Mouse (Mus musculus): ENCODE data around the gene Upk1a. TPM values are rescaled to one million over a fixed set of nuclear protein-coding genes. Genes with fewer than 3 reads are reported as not detected.
A peak's percentile ranks its signal among the peaks of the same experiment; 100 is the strongest.

Gene Upk1a
- total and polyA plus RNA-seq, 3 experiments = 0.54 to 1.6 TPM; not detected in 1

- peak overlapping the region; percentile 49 for H3K9ac ChIP-seq (ENCODE audit: control insufficient read depth, low read depth, low read length, poor library complexity, severe bottlenecking)
- DNase-seq (ENCODE audit: low read depth, low spot score) = no peak
- no peak for TF ChIP-seq SIN3A (IDR thresholded peaks at IDR 0.05; ENCODE audit: low read length)
- no peak for TF ChIP-seq UBTF (IDR thresholded peaks at IDR 0.05; ENCODE audit: borderline replicate concordance, insufficient read depth, low read depth, low read length)
- TF ChIP-seq NELFE (IDR thresholded peaks at IDR 0.05; ENCODE audit: low read depth, low read length) = no peak
- no peak for TF ChIP-seq MAFK (IDR thresholded peaks at IDR 0.05; ENCODE audit: borderline replicate concordance, low read depth, low read length)
- TF ChIP-seq NRF1 (IDR thresholded peaks at IDR 0.05; ENCODE audit: insufficient read depth, low read depth, low read length, poor library complexity, severe bottlenecking) = no peak
- no peak for TF ChIP-seq POLR2AphosphoS5 (IDR thresholded peaks at IDR 0.05; ENCODE audit: borderline replicate concordance, low read depth, low read length)
- TF ChIP-seq HCFC1 (IDR thresholded peaks at IDR 0.05; ENCODE audit: low read depth, low read length) = no peak
- no peak for TF ChIP-seq MYC (IDR thresholded peaks at IDR 0.05; ENCODE audit: low read depth, low read length)
- no peak for TF ChIP-seq GATA1 (IDR thresholded peaks at IDR 0.05; ENCODE audit: low read depth, low read length)
- TF ChIP-seq TCF12 (IDR thresholded peaks at IDR 0.05; ENCODE audit: low read depth, low read length) = no peak
- TF ChIP-seq USF1 (IDR thresholded peaks at IDR 0.05; ENCODE audit: low read depth, low read length) = no peak
- H3K27me3 ChIP-seq (ENCODE audit: control insufficient read depth in 1 of 2, insufficient read depth in 2 of 2, low read length in 2 of 2) = no peaks in the 10 kb centered on the region
- no peak overlapping the region; a peak in 1 of 4 replicates for H3K4me3 ChIP-seq (ENCODE audit: control insufficient read depth in 1 of 2, insufficient read depth in 1 of 2, low read depth in 2 of 2, low read length in 2 of 2)
- H3K4me1 ChIP-seq (ENCODE audit: control insufficient read depth in 1 of 2, insufficient read depth in 2 of 2, low read length in 2 of 2) = peaks cover 10 to 38% of the 10 kb centered on the region in 2 experiments; a peak in 3 of 4 replicates
- H3K9me3 ChIP-seq (replicated peaks; ENCODE audit: insufficient read depth, low read length) = no peaks in the 10 kb centered on the region
- no peak overlapping the region for H3K27ac ChIP-seq (ENCODE audit: control insufficient read depth, low read depth, low read length)
- H3K79me2 ChIP-seq (ENCODE audit: control insufficient read depth, insufficient read depth, low read length, poor library complexity) = peaks cover 33% of the 10 kb centered on the region
- H3K36me3 ChIP-seq (ENCODE audit: control insufficient read depth in 1 of 2, insufficient read depth in 2 of 2, low read length in 2 of 2) = peaks cover 0 to 16% of the 10 kb centered on the region in 2 experiments; a peak in 2 of 4 replicates
Observed at GRCm38 (mm10) chr7:30590927-30591604, 21.6 kb downstream of the Upk1a start.

GRCm38 (mm10) chr7:30589435-30590301 is 23.0 kb downstream of the Upk1a start:
- no peak for TF ChIP-seq ZKSCAN1 (IDR thresholded peaks at IDR 0.05; ENCODE audit: low read depth, low read length)
- TF ChIP-seq GABPA (IDR thresholded peaks at IDR 0.05; ENCODE audit: low read depth, low read length) = no peak
- TF ChIP-seq TAL1 (IDR thresholded peaks at IDR 0.05; ENCODE audit: low read length) = no peak
- TF ChIP-seq SMC3 (IDR thresholded peaks at IDR 0.05; ENCODE audit: low read depth, low read length) = peak; percentile 62
- TF ChIP-seq GATA1 (IDR thresholded peaks at IDR 0.05; ENCODE audit: low read depth, low read length) = no peak
- peak; percentile 63; the same call in 1 of the 2 replicates for TF ChIP-seq SIN3A (IDR thresholded peaks at IDR 0.05; ENCODE audit: low read length)
- TF ChIP-seq TBP (IDR thresholded peaks at IDR 0.05; ENCODE audit: low read depth, low read length) = 0 out of 2 replicates have a peak, but pooled peaks have one; percentile 37
- peak; percentile 77 for TF ChIP-seq MXI1 (IDR thresholded peaks at IDR 0.05; ENCODE audit: low read depth, low read length)
- peak; percentile 75 to 91 (median 86) for TF ChIP-seq CTCF (IDR thresholded peaks at IDR 0.05 in 2 of 3, conservative IDR thresholded peaks at IDR 0.05 in 1 of 3; ENCODE audit: control insufficient read depth in 1 of 3, insufficient read depth in 1 of 3, low read depth in 2 of 3, low read length in 3 of 3, poor library complexity in 1 of 3, severe bottlenecking in 1 of 3)
- TF ChIP-seq ZMIZ1 (IDR thresholded peaks at IDR 0.05; ENCODE audit: low read depth, low read length) = peak; percentile 56; the same call in 1 of the 2 replicates
- TF ChIP-seq ZC3H11A (IDR thresholded peaks at IDR 0.05; ENCODE audit: low read depth, low read length) = peak; percentile 58
- 0 out of 2 replicates have a peak, but pooled peaks have one; percentile 13 for TF ChIP-seq NRF1 (IDR thresholded peaks at IDR 0.05; ENCODE audit: insufficient read depth, low read depth, low read length, poor library complexity, severe bottlenecking)
- TF ChIP-seq JUND (IDR thresholded peaks at IDR 0.05; ENCODE audit: low read depth, low read length) = no peak
- peak; percentile 60; the same call in 1 of the 2 replicates for TF ChIP-seq MYC (IDR thresholded peaks at IDR 0.05; ENCODE audit: low read depth, low read length)
- peak; percentile 48; the same call in 1 of the 2 replicates for TF ChIP-seq ELF1 (IDR thresholded peaks at IDR 0.05; ENCODE audit: low read depth, low read length)
- TF ChIP-seq MAZ (IDR thresholded peaks at IDR 0.05; ENCODE audit: low read depth, low read length) = 0 out of 2 replicates have a peak, but pooled peaks have one; percentile 53
- TF ChIP-seq RAD21 (IDR thresholded peaks at IDR 0.05; ENCODE audit: low read depth, low read length) = peak; percentile 78
- no peak for TF ChIP-seq ETS1 (IDR thresholded peaks at IDR 0.05; ENCODE audit: low read depth, low read length)
- Histone ChIP-seq H3K36me3 (ENCODE audit: control insufficient read depth in 1 of 2, insufficient read depth in 2 of 2, low read length in 2 of 2) (peaks cover 1 to 13% of the 10 kb centered on the region in 2 experiments; a peak in 3 of 4 replicates), H3K4me3 (ENCODE audit: control insufficient read depth in 1 of 2, insufficient read depth in 1 of 2, low read depth in 2 of 2, low read length in 2 of 2) (peak overlapping the region; percentile 43 to 68), H3K79me2 (ENCODE audit: control insufficient read depth, insufficient read depth, low read length, poor library complexity) (peaks cover 36% of the 10 kb centered on the region), H3K4me1 (ENCODE audit: control insufficient read depth in 1 of 2, insufficient read depth in 2 of 2, low read length in 2 of 2) (peaks cover 10 to 34% of the 10 kb centered on the region in 2 experiments; a peak in 3 of 4 replicates), H3K27ac (ENCODE audit: control insufficient read depth, low read depth, low read length) (peak overlapping the region; percentile 70), H3K9me3 (replicated peaks; ENCODE audit: insufficient read depth, low read length) (no peaks in the 10 kb centered on the region), H3K27me3 (ENCODE audit: control insufficient read depth in 1 of 2, insufficient read depth in 2 of 2, low read length in 2 of 2) (no peaks in the 10 kb centered on the region), H3K9ac (ENCODE audit: control insufficient read depth, low read depth, low read length, poor library complexity, severe bottlenecking) (peak overlapping the region; percentile 79)
- peak; percentile 85 for DNase-seq (ENCODE audit: low read depth, low spot score)

Data from MEL (cell line).